Mouse (Mus musculus): Measurements from ENCODE around the gene Osbpl3.
"Not testable (repeated sequence)": the region's sequence is repeated elsewhere in the genome, so short reads cannot be mapped to it uniquely, and the experiment has no call there.

Gene Osbpl3

GRCm38 (mm10) chr6:50453651-50454050 is 2.4 kb downstream of the Osbpl3 start:
- no peak for DNase-seq (ENCODE audit: low spot score in 2 of 2)

- no peak for DNase-seq (ENCODE audit: low spot score in 2 of 2)
Observed at GRCm38 (mm10) chr6:50452220-50452619, 3.8 kb downstream of the Osbpl3 start.

DNA sequence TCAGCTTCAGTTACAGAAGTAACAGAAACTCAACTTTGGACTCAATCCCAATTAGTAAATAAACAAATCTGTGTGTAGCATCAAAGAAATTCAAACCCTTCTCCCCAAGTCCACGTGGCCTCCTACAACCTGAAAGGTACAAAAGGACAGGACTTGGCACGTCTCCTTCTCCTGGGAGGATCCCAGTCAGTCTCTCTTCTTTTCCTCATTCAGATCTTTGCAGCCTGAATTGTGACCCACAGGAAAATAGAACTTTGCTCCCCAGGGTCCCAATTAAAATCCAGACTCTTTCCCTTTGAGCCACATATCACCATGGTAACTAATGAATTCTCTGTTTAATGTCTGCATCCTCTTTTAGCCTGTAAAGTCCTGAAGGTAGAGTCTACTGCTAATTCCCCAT is 10.4 kb downstream of the Osbpl3 start:
- DNase-seq (ENCODE audit: low spot score in 2 of 2): no peak

GRCm38 (mm10) chr6:50440966-50441862 is 14.8 kb downstream of the Osbpl3 start:
- no peak for DNase-seq (ENCODE audit: low spot score in 2 of 2)

DNA sequence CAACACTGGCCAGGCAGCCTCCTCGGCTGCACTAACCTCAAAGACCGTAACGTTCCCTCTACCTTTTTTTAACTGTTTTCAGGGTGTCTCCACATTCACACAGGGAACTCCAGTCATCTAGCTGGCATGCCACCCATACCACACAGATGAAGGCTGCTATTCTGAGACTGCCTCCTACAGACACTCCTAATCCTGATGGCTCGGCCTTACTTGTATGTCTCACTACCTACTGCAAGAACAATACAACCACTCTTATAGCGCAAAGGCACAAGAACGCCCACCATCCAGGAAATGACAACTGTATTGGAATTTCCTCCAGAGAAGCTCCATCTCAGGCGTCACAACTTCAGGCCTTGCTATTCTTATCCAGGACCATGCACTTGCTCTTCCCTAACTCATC is 15.8 kb downstream of the Osbpl3 start:
- peak; percentile 29 to 45 for DNase-seq (ENCODE audit: low spot score in 2 of 2)

DNA sequence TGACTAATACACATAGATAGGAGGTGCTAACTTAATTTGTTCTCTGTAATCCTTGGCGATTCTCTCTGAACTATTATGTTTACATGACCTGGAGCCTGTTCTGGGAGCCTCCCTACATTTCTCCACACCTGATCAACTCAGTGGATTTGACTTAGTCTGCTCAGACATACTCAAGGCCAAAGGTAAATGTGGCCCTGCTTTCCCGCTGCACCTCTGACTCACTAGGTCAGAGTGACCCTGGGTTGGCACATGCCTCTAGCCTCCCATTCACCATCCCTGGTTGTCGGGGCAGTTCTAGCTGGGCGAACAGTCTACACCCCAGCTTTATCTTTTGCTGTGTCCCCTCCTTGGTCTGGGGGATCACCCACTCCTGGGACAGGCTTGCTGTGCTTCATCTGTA is 17.1 kb downstream of the Osbpl3 start:
- DNase-seq (ENCODE audit: low spot score in 2 of 2): not testable (repeated sequence)

DNA sequence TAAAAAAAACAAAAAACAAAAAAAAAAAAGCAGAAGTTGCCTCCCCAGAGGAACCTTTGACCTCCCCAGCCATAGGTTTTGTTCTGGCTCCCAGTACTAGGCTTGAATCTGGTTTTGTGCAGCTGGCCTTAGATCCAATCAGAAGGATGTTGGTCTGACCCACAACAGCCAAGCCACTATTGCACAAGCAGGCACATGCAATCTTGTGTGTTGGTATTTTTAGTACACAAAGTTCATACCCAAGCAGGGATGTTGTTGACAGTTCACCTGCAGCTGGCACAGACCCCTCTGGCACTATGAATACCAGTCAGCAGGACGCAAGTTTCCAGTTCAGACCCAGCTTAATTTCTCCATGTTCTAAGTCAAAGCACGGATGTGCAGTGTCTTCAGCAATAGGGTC is 18.2 kb downstream of the Osbpl3 start:
- DNase-seq (ENCODE audit: low spot score in 2 of 2): no peak

DNA sequence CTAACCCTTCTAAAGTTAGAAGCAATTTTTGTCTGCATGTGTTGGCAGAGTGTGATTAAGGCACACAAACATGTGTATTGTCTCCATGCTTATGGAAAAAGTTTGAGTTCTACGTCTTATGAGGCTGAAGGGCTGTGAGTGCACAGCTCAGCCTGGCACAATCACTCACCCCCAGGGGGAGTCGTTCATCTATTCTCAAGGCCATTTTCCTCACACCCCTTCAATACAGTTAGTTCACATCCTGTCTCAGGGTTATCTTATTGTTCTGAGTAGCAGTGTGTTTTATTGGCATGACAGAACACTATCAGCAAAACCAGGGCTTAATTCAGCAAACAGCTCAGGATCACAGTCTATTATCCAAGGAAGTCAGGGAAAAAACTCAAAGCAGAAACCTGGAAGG is 19.3 kb downstream of the Osbpl3 start:
- DNase-seq (ENCODE audit: low spot score in 2 of 2): no peak

GRCm38 (mm10) chr6:50432491-50432890 is 23.5 kb downstream of the Osbpl3 start:
- DNase-seq (ENCODE audit: low spot score in 2 of 2): no peak

GRCm38 (mm10) chr6:50429299-50429698 is 26.7 kb downstream of the Osbpl3 start:
- no peak for DNase-seq (ENCODE audit: low spot score in 2 of 2)

- DNase-seq (ENCODE audit: low spot score in 2 of 2): no peak
Observed at GRCm38 (mm10) chr6:50427051-50427732, 28.8 kb downstream of the Osbpl3 start.

GRCm38 (mm10) chr6:50426571-50426970 is 29.4 kb downstream of the Osbpl3 start:
- no peak for DNase-seq (ENCODE audit: low spot score in 2 of 2)

DNA sequence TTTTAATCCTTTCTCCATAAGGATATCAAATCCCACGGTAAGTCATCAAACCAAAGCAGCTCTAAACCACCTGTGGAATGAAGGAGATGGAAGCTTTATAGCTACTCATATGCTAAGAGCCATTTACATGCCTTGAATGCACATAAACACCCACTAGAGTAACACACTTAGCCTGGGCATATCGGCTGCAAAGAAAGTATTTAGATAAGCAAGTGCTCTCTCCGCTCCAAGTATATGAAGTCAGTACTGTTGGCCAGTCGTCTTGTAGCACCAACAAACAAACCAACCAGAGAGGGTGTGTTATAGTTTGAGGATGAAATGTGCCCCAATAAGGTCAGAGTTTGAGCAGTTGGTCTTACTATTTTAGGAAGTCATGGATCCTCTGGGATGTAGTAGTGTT is 31.7 kb downstream of the Osbpl3 start:
- DNase-seq (ENCODE audit: low spot score in 2 of 2): no peak

DNA sequence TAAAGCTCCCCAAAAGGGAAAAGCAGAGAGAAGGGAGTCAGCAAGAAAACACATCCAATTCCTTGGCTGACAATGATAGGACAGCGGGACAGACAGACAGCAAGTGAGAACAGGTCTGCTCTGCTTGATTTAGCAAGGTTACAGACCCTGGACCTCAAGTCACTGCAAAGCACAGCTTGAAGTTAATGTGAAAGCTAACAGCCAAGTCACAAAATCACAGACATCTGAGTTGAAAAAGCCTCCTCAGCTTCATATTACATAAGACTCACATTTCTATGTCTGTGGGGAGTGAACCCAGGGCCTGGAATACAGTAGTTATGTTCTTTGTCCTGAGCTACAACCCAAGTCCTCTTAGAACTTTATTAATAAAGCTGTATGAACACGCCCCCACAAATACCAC is 35.6 kb downstream of the Osbpl3 start:
- no peak for DNase-seq (ENCODE audit: low spot score in 2 of 2)

- DNase-seq (ENCODE audit: low spot score in 2 of 2): no peak
Observed at GRCm38 (mm10) chr6:50419518-50420290, 36.3 kb downstream of the Osbpl3 start.

GRCm38 (mm10) chr6:50418951-50419350 is 37.0 kb downstream of the Osbpl3 start:
- no peak for DNase-seq (ENCODE audit: low spot score in 2 of 2)

DNA sequence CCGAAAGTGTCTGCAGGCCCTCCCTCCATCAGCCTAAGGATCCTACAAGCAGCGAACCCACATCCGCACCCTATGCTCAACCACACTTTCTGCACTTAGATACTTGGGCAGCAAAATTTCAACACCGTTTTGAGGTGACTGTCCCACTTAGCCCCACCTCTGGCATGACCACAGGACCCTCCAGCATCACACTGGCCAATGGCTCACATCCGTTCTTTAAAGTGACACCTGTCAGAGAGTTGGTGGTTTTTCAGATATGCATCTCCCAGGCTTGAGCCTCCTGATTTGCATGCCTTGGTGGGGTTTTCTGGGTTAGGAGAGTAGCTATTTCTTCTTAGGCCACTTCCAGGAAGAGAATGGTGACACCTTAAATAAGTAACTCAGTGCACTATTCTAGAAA is 39.1 kb downstream of the Osbpl3 start:
- no peak for DNase-seq (ENCODE audit: low spot score in 2 of 2)

DNA sequence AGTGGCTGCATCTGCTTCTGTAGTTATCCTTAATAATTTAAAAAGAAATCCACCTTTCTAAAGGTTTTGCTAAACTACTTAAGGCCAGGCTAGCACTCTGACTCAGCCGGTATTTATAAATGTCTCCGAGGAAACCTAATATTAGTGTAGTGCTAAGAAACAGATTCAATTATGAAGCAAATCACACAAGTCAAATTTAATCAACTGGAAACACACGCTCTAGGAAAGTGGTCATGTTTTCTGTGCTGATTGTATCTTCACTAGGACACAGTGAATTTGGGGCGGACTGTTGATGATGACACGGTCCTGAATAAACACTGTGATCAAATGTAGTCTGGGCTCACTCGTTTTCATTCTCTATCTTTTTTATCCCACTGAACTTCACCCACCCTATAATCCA is 40.6 kb downstream of the Osbpl3 start:
- no peak for DNase-seq (ENCODE audit: low spot score in 2 of 2)

DNA sequence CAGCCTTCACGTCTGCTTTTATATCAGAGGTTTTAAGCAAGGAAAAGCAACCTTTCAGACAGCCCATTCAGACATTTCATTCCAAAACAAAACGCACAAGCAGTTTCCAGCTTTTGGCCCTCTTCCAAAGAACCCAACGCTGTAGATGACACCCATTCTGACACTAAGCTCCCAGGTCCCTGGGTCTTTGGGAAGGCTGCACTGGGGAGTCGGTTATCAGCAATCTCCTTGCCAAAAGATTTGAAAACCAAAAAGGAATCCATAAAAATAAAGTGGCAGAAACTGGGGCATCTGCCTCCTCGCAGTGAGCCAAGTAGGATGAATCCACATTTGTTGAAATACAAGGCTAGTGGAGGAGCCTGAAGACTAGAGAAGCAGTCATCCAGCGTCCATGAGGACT is 41.5 kb downstream of the Osbpl3 start:
- DNase-seq (ENCODE audit: low spot score in 2 of 2): peak in 1 of 2 experiments; percentile 54

- DNase-seq (ENCODE audit: low spot score in 2 of 2): no peak
Observed at GRCm38 (mm10) chr6:50413381-50413780, 42.6 kb downstream of the Osbpl3 start.

- peak; percentile 61 to 78 for DNase-seq (ENCODE audit: low spot score in 2 of 2)
Observed at GRCm38 (mm10) chr6:50412174-50412573, 43.8 kb downstream of the Osbpl3 start.

DNA sequence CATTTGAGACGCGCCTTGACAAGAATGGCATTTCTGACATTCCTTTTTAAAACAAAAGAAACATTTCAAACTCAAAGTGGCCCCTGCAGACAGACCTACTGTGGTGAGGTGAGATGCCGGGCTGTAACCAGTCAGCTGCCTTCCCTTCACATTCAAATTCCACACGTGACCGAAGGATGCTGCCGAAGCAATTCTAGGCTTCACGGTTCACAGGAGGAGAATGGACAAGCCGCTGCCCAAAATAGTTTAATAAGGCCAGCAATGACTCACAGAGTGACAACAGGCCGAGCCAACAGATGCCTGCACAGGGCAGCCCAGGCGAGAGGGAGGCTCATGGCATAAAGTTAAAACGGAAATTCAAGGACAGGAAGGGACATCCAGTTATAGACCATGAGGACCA is 51.3 kb downstream of the Osbpl3 start:
- no peak for DNase-seq (ENCODE audit: low spot score in 2 of 2)
